Mouse (Mus musculus) kidney, adult 2 months (tissue): ENCODE results near the gene Hoxc5.

Source experiments
- CTCF ChIP-seq: fragments of 200-500 bp; conservative IDR thresholded peaks from 2 replicates; pipeline ENCODE4 v1.5.1; 2011; ENCODE audit warnings: low read depth, mild to moderate bottlenecking, control low read depth, low read length, moderate library complexity, mixed read lengths; ENCODE audit not compliant: insufficient read depth, insufficient read length
- POLR2A ChIP-seq: fragments of 200-500 bp; IDR thresholded peaks from one replicate; pipeline ENCODE4 v1.6.1; 2011; ENCODE audit warnings: low read depth, low read length, control low read depth

DNA sequence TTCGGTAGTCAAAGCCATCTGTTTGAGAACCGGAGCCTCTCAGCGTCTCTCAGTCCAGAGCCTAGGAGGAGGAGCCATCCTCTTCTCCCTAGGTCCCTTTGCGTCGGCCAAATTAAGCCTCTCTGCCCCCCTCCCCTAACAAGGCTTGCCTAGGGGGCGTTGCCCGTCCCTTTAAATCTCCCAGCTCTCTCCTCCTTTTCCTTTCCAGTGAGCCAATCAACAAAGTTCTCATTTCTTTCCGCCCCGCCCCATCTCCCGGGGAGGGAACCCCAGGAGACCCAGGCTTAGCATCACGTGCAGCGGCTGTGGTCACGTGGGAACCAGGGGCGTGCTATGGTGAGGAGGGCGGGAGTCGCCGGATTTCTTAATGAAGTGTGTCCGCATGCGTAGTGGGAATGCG is 46.6 kb upstream of the Hoxc5 start:
- TF ChIP-seq CTCF (no peak), POLR2A (no peak)
